Mouse (Mus musculus) C2C12 (cell line): ENCODE results near the gene Enho.

Experiments used
- CTCF ChIP-seq: IDR thresholded peaks from one replicate; pipeline ENCODE4 v1.5.1; 2011; ENCODE audit not compliant: control insufficient read depth, insufficient read depth, insufficient read length
- MAX ChIP-seq: IDR thresholded peaks from one replicate; pipeline ENCODE4 v1.6.1; 2011; ENCODE audit warnings: mild to moderate bottlenecking, control low read depth

- TF ChIP-seq CTCF (no peak), MAX (no peak)
These were observed 19.4 kb upstream of the Enho start for GRCm38 (mm10) chr4:41659556-41659955.
